Mouse (Mus musculus) embryonic facial prominence, embryonic 15.5 days (tissue): ENCODE results near the gene Ckb. TPM values are rescaled to one million over a fixed set of nuclear protein-coding genes. Genes with fewer than 3 reads are reported as not detected.

Experiments
- ATAC-seq: fragments of 200-750 bp; cut with Nextera tagmentation; 2 replicates; pipeline ENCODE4 v1.8.0; 2017; ENCODE audit warnings: low read depth, moderate TSS enrichment; ENCODE audit not compliant: insufficient number of reproducible peaks, low FRiP score, low TSS enrichment
- H3K27ac ChIP-seq: fragments of 300-500 bp; sonication (generic); replicated peaks from 2 replicates; pipeline ENCODE4 v1.5.1; 2015; ENCODE audit warnings: mild to moderate bottlenecking, inconsistent platforms
- H3K27me3 ChIP-seq: fragments of 300-500 bp; sonication (generic); 2 replicates; pipeline ENCODE4 v1.6.1; 2015; ENCODE audit warnings: inconsistent platforms
- H3K36me3 ChIP-seq: fragments of 300-500 bp; sonication (generic); 2 replicates; pipeline ENCODE4 v1.6.1; 2015; ENCODE audit warnings: mild to moderate bottlenecking, inconsistent platforms
- H3K4me1 ChIP-seq: fragments of 300-500 bp; sonication (generic); 2 replicates; pipeline ENCODE4 v1.6.1; 2015; ENCODE audit warnings: inconsistent platforms
- H3K4me2 ChIP-seq: fragments of 300-500 bp; sonication (generic); replicated peaks from 2 replicates; pipeline ENCODE4 v1.6.1; 2015; ENCODE audit warnings: mild to moderate bottlenecking, inconsistent platforms
- H3K4me3 ChIP-seq: fragments of 300-500 bp; sonication (generic); replicated peaks from 2 replicates; pipeline ENCODE4 v1.5.1; 2015; ENCODE audit warnings: mild to moderate bottlenecking, inconsistent platforms
- H3K9ac ChIP-seq: fragments of 300-500 bp; sonication (generic); 2 replicates; pipeline ENCODE4 v1.6.1; 2015; ENCODE audit warnings: inconsistent platforms
- H3K9me3 ChIP-seq: fragments of 300-500 bp; sonication (generic); replicated peaks from 2 replicates; pipeline ENCODE4 v1.6.1; 2016; ENCODE audit warnings: inconsistent platforms
- WGBS: fragments of 180-500 bp; shearing (Covaris S2); methylation state at CpG from one replicate; pipeline ENCODE4 v1.1.7; 2015; 5-methylcytosine and 5-hydroxymethylcytosine counted together
- polyA plus RNA-seq: library from polyadenylated mRNA; unstranded; fragments of >200 nt; fragmentation: Nextera tagmentation; extraction: Ambion mirVana; gene quantifications from 2 replicates; pipeline ENCODE4 v1.2.1, GENCODE M21; 2015

The Ckb gene
- polyA plus RNA-seq, 1 experiment from 2014 or later: 255 TPM

DNA sequence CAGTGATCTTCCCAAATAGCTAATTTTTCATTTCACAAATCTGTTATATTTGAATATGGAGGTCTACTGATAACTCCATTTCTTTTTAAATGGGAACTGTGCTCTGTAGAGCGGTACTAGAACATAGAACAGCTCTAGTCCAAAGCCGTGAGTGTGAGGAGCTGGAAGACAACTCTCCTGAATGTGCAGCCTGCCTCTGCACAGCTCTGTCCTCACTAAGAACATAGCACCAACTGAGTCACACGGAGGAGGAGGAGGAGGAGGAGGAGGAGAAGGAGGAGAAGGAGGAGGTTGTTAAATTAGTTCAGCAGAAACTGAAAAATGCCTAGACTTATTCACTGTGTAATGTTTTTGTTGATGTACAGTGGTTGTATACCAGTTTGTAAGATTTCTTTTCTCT lies 19.2 kb downstream of the Ckb start:
- Histone ChIP-seq H3K27me3 (no peaks in the 10 kb centered on the region), H3K4me3 (no peak overlapping the region), H3K9me3 (no peaks in the 10 kb centered on the region), H3K4me2 (no peak overlapping the region), H3K9ac (no peak overlapping the region), H3K27ac (no peak overlapping the region), H3K36me3 (peaks cover 70% of the 10 kb centered on the region), H3K4me1 (0 out of 2 replicates have a peak, but pooled peaks cover 6% of the 10 kb centered on the region)
- WGBS: 80% methylated on average over 3 of the region's 3 CpGs
- ATAC-seq: no peak

DNA sequence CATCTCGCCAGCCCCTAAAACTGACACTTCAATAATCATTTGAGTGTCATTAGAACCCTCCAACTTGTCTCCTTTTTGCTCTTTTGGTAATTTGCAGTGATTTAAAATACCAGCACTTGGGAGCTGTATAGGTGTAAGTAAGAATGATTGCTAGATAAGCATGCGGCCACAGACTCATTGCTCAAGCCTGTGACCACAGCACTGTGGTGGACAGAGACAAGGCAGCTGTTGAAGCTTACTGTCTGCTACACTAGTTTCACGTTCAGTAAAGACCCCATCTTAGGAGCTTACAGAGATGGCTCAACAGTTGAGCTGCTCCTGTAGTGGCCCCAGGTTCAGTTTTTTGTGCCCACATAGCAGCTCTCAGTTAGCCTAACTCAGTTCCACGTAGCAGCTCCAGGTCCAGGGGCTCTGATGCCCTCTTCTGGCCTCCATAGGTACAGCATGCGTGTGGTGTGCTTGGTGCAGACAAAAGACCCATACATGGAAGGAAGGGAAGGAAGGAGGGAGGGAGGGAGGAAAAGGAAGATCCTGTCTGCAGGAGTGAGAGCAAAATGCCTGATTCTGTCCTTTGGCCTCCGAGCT lies 24.0 kb downstream of the Ckb start:
- peak; percentile 47; the same call in 1 of the 2 replicates for ATAC-seq
- Histone ChIP-seq H3K9me3 (no peaks in the 10 kb centered on the region), H3K36me3 (peaks cover 79% of the 10 kb centered on the region), H3K4me2 (no peak overlapping the region), H3K4me1 (no peaks in the 10 kb centered on the region), H3K27me3 (no peaks in the 10 kb centered on the region), H3K27ac (no peak overlapping the region), H3K9ac (no peak overlapping the region), H3K4me3 (no peak overlapping the region)
- WGBS: 55% methylated on average over 6 of the region's 6 CpGs

Other genes starting within 250 kb of the Ckb start
- gene Tnfaip2, start 229.9 kb downstream of the Ckb start, polyA plus RNA-seq: 11.8 and 17.6 TPM in 2 replicates
- gene Gm266, start 186.5 kb downstream of the Ckb start, polyA plus RNA-seq: 20.8 and 24.6 TPM in 2 replicates
- 488 and 504 TPM in 2 replicates for gene Eif5, start 134.3 kb downstream of the Ckb start, polyA plus RNA-seq
- gene Mark3, start 97.8 kb downstream of the Ckb start, polyA plus RNA-seq: 37.7 and 40.1 TPM in 2 replicates
- gene Trmt61a, start 5.8 kb upstream of the Ckb start, polyA plus RNA-seq: 13.3 and 15.4 TPM in 2 replicates
- 65.5 and 66.6 TPM in 2 replicates for gene Bag5, start 40.9 kb upstream of the Ckb start, polyA plus RNA-seq
- gene Apopt1, start 40.9 kb upstream of the Ckb start, polyA plus RNA-seq: 52.6 and 55.7 TPM in 2 replicates
- 124 and 126 TPM in 2 replicates for gene Klc1, start 86.5 kb upstream of the Ckb start, polyA plus RNA-seq
- gene Xrcc3, start 141.5 kb upstream of the Ckb start, polyA plus RNA-seq: 9.4 and 13.5 TPM in 2 replicates
- gene Zfyve21, start 141.8 kb upstream of the Ckb start, polyA plus RNA-seq: 120 and 121 TPM in 2 replicates
- 12.8 and 16.9 TPM in 2 replicates for gene Ppp1r13b, start 235.8 kb upstream of the Ckb start, polyA plus RNA-seq